Mouse (Mus musculus): ENCODE data around the gene Ifngr1.
A peak's percentile ranks its signal among the peaks of the same experiment; 100 is the strongest.

The Ifngr1 gene

GRCm38 (mm10) chr10:19591641-19592441 lies at the start of gene Ifngr1:
Gene Ifngr1, plus strand, starts transcription at chr10:19591949.
- peak; percentile 97 to 99 for DNase-seq (ENCODE audit: low spot score in 2 of 2)

DNA sequence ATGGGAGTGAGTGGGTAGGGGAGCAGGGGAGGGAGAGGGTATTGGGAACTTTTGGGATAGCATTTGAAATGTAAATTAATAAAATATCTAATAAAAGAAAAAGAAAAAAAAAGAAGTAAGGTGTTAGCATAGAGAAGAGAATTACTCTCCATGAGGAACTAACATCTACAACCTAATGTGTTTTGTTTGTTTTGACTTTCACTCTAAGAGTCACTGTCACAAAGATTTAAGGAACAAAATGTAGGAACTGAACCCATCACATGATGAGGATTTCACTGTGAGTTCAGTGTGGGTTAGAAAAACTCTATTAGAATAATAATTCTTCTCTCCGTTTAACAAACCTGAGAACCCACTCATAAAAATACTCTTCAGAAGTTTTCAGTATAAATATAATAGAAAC lies 44.9 kb upstream of the Ifngr1 start:
- DNase-seq (ENCODE audit: low spot score in 2 of 2): no peak

DNA sequence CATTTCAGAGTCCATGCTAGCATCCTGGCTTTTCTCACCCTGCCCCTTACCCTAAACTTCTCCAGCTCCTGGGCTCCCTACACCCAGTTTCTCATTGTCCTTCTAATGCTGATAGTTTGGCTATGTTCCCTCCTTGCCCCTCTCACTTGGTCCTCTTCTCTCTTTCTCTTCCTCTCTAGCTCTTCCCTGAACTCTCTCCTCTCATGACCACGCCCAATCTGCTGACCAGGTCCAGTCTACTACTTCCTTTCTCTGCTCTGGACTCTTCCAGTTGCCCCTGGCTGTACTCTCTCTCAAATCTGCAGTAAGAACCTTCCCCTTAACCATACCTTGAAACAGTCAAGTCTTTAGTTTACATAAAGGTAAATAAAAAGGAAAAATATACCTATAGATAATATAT lies 43.7 kb upstream of the Ifngr1 start:
- DNase-seq (ENCODE audit: low spot score in 2 of 2): no peak

- no peak for DNase-seq (ENCODE audit: low spot score in 2 of 2)
These were observed 43.3 kb upstream of the Ifngr1 start for GRCm38 (mm10) chr10:19548491-19548890.

DNA sequence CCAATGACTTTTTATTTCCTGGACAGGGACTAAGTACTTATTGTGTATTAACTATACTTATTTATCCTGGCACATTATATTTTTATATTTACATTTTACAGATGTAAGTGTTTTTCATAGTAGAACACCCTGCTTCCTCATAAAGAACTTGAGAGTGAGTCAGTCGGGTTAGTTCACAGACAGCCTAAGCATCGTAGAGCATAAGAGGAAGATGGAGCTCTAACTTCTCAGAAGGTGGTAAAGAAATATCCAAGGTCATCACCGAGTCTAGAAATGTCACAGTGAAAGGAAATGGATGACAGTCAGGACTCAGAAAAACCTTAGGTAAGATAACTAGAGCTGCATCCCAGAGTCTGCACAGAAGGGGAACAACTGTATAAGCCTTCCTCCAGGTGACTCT lies 40.2 kb upstream of the Ifngr1 start:
- DNase-seq (ENCODE audit: low spot score in 2 of 2): no peak

GRCm38 (mm10) chr10:19553857-19554256 lies 37.9 kb upstream of the Ifngr1 start:
- no peak for DNase-seq (ENCODE audit: low spot score in 2 of 2)

- no peak for DNase-seq (ENCODE audit: low spot score in 2 of 2)
These were observed 34.1 kb upstream of the Ifngr1 start for GRCm38 (mm10) chr10:19557696-19558095.

- no peak for DNase-seq (ENCODE audit: low spot score in 2 of 2)
These were observed 32.1 kb upstream of the Ifngr1 start for GRCm38 (mm10) chr10:19559565-19560165.

GRCm38 (mm10) chr10:19562598-19562997 lies 29.2 kb upstream of the Ifngr1 start:
- DNase-seq (ENCODE audit: low spot score in 2 of 2): no peak

DNA sequence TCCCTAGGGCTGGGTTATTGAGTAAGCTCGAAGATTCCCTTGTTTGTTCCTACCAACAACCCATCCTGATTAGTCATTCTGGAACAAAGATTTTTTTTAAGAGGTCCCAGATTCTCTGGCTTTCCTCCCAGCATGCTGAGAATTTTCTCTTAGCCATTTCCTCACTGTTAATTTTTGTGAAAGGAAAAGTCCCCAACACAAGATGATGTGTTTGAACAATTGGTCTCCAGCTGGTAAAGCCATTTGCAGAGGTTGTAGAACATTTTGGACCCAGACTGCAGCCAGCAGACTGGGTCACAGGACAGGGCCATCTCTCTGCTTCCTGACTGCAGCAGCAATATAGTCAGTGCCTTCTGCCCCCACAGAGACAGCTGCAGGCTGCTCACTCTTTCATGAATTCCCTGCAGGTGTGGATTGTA lies 28.3 kb upstream of the Ifngr1 start:
- DNase-seq (ENCODE audit: low spot score in 2 of 2): no peak

DNA sequence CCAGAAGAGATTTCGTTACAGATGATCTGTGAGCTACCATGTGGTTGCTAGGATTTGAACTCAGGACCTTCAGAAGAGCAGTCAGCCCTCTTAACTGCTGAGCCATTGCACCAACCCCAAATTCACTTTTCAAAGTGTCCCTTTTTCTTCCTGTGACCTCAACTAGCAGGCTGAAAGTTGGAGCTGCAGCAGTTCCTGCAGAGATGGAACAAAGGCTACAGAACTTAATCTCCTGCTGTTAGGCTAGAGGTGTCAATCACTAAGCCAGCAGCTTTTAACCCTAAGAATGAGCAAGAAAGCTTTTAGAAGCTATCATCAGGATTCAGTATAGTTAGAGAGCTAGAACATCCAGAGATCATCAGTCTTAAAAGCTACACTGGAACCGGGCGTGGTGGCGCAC lies 24.3 kb upstream of the Ifngr1 start:
- DNase-seq (ENCODE audit: low spot score in 2 of 2): no peak

- DNase-seq (ENCODE audit: low spot score in 2 of 2): no peak
These were observed 21.5 kb upstream of the Ifngr1 start for GRCm38 (mm10) chr10:19570288-19570687.

DNA sequence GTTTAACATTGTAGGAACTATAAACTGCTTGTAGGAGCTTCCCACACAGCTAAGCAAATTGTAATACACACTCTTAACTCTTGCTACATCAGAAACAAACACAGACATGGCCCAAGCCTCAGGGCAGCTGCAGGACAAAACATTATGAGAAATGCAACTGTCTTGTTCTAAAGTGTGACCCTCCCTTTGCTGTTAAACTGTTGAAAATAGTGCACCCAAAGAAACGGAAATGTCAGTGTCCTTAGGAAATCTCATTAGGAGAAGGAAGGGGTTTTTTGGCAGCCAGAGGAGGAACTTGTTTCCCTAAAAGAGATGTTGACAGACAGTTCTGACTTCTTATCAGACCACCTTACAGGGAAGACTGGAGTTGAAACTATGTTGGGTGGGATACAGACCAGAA lies 21.0 kb upstream of the Ifngr1 start:
- DNase-seq (ENCODE audit: low spot score in 2 of 2): no peak

DNA sequence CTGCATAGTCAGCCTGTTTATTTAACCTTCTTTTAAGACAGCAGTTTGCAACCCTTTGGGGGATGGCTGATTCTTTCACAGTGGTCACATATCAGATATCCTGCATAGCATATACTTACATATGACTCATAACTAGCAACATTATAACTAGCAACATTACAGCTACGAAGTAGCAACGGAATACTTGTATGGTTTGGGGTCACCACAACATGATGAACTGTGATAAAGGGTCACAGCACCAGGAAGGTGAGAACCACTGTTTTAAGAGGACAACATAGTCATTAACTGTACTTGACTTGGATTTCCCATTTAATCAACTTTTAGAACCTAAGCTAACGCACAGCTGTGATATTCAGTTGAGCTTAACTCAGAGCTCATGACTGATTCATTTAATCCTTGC lies 14.2 kb upstream of the Ifngr1 start:
- DNase-seq (ENCODE audit: low spot score in 2 of 2): no peak

DNA sequence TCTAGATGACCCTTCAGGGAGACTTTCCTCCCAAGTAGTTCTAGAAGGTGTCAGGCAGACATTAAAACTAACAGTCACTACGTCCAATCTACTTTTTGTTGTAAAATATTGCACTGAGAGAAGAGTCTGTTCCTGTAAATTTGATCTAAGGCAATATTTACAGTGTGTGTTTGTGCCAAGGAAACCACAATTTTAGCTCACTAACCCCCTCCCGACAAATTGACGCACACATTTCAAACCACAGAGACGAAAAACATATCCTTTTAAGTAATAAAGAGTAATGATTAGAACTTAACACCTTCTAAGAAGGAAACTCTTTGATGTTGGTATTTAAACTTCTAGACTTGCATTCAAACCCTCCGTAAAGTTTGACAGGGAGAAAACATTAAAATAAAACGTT lies 13.7 kb upstream of the Ifngr1 start:
- no peak for DNase-seq (ENCODE audit: low spot score in 2 of 2)

- peak in 1 of 2 experiments; percentile 37 for DNase-seq (ENCODE audit: low spot score in 2 of 2)
These were observed 13.3 kb upstream of the Ifngr1 start for GRCm38 (mm10) chr10:19578409-19578986.

GRCm38 (mm10) chr10:19580660-19581059 lies 11.1 kb upstream of the Ifngr1 start:
- DNase-seq (ENCODE audit: low spot score in 2 of 2): no peak

GRCm38 (mm10) chr10:19581844-19582582 lies 9.7 kb upstream of the Ifngr1 start:
- peak in 1 of 2 experiments; percentile 28 for DNase-seq (ENCODE audit: low spot score in 2 of 2)

- no peak for DNase-seq (ENCODE audit: low spot score in 2 of 2)
These were observed 8.8 kb upstream of the Ifngr1 start for GRCm38 (mm10) chr10:19582806-19583430.

DNA sequence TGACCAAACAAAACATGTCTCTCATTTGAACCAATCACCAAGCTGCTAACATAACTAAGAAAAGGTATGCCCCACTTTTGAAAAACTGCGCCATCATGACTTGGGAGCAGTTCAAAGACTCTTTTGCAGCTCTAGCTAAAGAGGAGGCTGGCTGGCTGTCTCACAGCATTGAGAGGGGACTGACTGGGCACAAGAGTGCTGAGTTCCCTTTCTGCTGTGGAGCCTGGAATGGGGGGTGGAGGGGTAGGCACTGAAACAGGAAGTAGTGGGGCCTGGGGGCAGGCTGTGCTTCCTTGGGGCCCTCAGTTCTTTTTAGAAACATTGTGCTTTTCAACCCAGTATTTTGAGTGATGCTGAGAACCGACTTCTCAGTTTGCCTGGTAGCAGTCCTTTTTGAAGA lies 7.7 kb upstream of the Ifngr1 start:
- DNase-seq (ENCODE audit: low spot score in 2 of 2): peak; percentile 34 to 68

DNA sequence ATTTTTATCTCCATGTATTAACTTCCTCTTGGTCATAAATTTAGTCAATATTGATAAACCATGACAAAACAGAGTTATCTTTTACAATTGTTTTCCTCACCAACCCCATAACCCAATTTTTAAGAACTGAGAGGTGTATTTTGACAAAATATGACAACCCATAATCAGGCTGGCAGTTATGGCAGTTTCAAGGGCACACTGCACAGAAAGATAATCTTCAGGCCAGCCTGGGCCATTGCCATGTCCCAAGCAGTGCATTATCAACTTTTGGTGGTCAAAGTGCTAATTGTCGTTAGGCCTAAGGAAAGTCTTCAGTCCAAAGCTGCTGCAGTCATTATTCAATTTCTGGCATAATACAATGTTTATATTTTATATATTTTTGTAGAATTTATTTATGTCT lies 6.9 kb upstream of the Ifngr1 start:
- DNase-seq (ENCODE audit: low spot score in 2 of 2): no peak

GRCm38 (mm10) chr10:19585860-19586259 lies 5.9 kb upstream of the Ifngr1 start:
- DNase-seq (ENCODE audit: low spot score in 2 of 2): no peak

All from spleen, postnatal 10 days (tissue).